Mouse (Mus musculus) spleen, adult 2 months (tissue): ENCODE data around the gene Sec14l2. TPM values are rescaled to one million over a fixed set of nuclear protein-coding genes. Genes with fewer than 3 reads are reported as not detected.
A peak's percentile ranks its signal among the peaks of the same experiment; 100 is the strongest.

Experiments used
- DNase-seq, 2 experiments: peaks; one replicate each; pipeline versions ENCODE4 v3.0.0 to v3.0.0-alpha.2; 2012 to 2021; ENCODE audit warnings: low spot score in 2 of 2, low read depth in 1 of 2
- H3K27ac ChIP-seq: fragments of 200-500 bp; 2 replicates; pipeline ENCODE4 v1.5.1; 2012; ENCODE audit warnings: low read length, inconsistent platforms; ENCODE audit not compliant: insufficient read depth
- H3K27me3 ChIP-seq: fragments of 200-500 bp; 2 replicates; pipeline ENCODE4 v1.6.1; 2012; ENCODE audit warnings: mild to moderate bottlenecking, moderate library complexity, low read length, inconsistent platforms; ENCODE audit not compliant: control insufficient read depth, insufficient read depth
- H3K36me3 ChIP-seq: fragments of 200-500 bp; 2 replicates; pipeline ENCODE4 v1.6.1; 2012; ENCODE audit warnings: mild to moderate bottlenecking, low read length, inconsistent platforms; ENCODE audit not compliant: control insufficient read depth, insufficient read depth
- H3K4me1 ChIP-seq: fragments of 200-500 bp; 2 replicates; pipeline ENCODE4 v1.6.1; 2011; ENCODE audit warnings: inconsistent platforms; ENCODE audit not compliant: control insufficient read depth, insufficient read depth, insufficient read length
- H3K4me3 ChIP-seq: fragments of 200-500 bp; 2 replicates; pipeline ENCODE4 v1.5.1; 2011; ENCODE audit warnings: mild to moderate bottlenecking, inconsistent platforms; ENCODE audit not compliant: insufficient read depth, insufficient read length; ENCODE audit errors: extremely low read depth
- CTCF ChIP-seq: fragments of 200-500 bp; IDR thresholded peaks from 2 replicates; pipeline ENCODE4 v1.5.1; 2011; ENCODE audit warnings: mild to moderate bottlenecking, inconsistent platforms; ENCODE audit not compliant: insufficient read depth, insufficient read length, insufficient replicate concordance; ENCODE audit errors: extremely low read depth
- POLR2A ChIP-seq: fragments of 200-500 bp; IDR thresholded peaks from 2 replicates; pipeline ENCODE4 v1.6.1; 2011; ENCODE audit warnings: low read depth, low read length, inconsistent platforms
- WGBS: fragments of 180-500 bp; shearing (Covaris S2); methylation state at CpG from one replicate; pipeline ENCODE4 v1.1.7; 2018; 5-methylcytosine and 5-hydroxymethylcytosine counted together
- polyA plus RNA-seq: library from polyadenylated mRNA; depleted of rRNA; stranded (reverse); fragments of >200 nt; gene quantifications from 2 replicates; pipeline ENCODE4 v1.2.3, GENCODE M21; 2012

Gene Sec14l2
- polyA plus RNA-seq, 1 experiment, result 1.9 TPM

DNA sequence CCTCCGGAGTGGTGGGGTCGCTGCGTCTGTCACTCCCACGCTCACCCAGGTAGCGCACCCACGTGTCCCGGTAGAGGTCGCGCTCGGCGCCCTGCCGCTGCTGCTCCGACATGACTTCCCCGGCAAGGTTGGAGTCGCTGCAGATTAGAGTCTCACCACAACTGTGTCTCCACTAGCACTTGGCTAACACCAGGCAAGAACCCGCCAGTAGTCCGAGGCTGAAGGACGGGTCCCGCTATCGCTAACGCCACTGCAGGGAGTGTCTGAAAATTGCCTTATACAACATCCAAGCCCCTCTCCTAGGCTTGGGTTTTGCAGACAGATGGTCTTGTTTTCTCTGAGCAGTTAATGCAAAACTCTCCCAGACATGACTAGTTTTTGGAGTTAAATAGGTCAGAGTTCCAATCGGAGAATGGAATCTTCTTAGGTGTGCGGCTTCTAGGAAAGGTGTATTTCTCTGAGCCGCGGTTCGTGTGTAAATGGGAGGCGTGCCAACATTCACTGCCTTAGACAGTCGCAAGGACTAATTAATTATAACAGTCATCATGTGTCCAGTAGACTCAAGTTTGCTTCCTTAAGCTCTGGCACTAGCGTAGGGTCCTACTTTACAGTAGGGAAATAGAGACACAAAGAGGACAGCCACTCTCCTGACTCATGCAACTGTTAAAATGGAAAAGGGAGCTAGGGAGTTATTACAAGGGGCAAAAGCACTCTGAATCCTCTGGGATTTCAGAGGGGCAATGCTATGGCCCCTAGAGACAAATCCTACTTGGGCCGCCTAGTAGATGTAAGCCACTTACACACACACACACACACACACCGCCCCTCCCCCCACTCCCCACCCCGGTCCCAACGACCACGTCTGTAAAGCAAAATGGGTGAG lies 27.8 kb downstream of the Sec14l2 start, which contains the start of gene Mtfp1:
Mtfp1 (minus strand) TSS at position 275 of the 883 bp plus-strand sequence.
- peak within 1 kb of the TSS; percentile 59 for H3K27ac ChIP-seq
- H3K36me3 ChIP-seq, result no peaks in the 10 kb centered on the region
- TF ChIP-seq POLR2A, result no peak
- TF ChIP-seq CTCF, result no peak
- peak within 1 kb of the TSS; percentile 75 for H3K4me3 ChIP-seq
- no peaks in the 10 kb centered on the region for H3K27me3 ChIP-seq
- peak in 1 of 2 experiments; percentile 57 for DNase-seq
- peaks cover 10% of the 10 kb centered on the region; the same call in 1 of the 2 replicates for H3K4me1 ChIP-seq
- WGBS, result 10% methylated on average over 34 of the region's 34 CpGs

DNA sequence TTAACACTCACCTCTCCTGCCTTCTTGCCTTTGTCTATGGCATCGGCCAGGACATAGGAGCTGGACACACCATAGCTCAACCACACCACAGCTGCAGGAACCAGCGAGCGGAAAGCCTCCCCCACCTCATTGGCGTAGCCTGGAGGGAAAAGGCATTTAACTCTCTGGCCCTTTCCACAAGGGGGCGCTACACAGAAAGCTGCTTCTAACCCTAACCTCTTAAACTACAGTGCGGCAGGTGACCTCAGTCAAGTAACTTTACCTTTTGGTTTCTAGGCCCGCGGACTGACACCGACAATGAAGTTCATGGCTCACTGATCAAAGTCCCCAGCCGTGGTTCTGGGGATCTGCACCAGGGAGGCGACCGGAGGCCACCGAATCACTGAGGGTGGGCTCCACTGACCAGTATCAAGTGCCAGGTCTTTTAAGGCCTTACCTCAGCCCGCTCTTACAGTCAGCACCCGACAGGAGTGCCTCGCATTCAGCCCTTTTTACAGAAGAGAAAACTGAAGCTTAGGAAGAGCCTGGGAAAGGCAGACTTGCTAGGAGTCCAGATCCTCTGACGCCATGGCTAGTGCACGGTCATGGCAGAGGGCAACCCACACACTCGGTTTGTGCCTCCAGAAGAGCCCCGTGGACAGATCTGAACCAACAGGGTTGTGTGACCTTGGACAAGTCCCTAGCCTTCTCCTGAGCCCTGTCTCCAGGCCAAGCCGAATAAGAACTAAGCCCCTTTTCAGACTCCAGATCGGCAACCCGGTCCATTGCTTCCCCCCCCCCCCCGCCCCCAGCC lies 28.6 kb downstream of the Sec14l2 start:
- TF ChIP-seq CTCF (peak; percentile 64; the same call in 1 of the 2 replicates), POLR2A (no peak)
- Histone ChIP-seq H3K27ac (no peak overlapping the region), H3K27me3 (no peaks in the 10 kb centered on the region), H3K4me3 (peak overlapping the region; percentile 75), H3K36me3 (no peaks in the 10 kb centered on the region), H3K4me1 (peaks cover 10% of the 10 kb centered on the region; the same call in 1 of the 2 replicates)
- WGBS, result 7% methylated on average over 23 of the region's 24 CpGs
- peak; percentile 66 to 67 for DNase-seq

DNA sequence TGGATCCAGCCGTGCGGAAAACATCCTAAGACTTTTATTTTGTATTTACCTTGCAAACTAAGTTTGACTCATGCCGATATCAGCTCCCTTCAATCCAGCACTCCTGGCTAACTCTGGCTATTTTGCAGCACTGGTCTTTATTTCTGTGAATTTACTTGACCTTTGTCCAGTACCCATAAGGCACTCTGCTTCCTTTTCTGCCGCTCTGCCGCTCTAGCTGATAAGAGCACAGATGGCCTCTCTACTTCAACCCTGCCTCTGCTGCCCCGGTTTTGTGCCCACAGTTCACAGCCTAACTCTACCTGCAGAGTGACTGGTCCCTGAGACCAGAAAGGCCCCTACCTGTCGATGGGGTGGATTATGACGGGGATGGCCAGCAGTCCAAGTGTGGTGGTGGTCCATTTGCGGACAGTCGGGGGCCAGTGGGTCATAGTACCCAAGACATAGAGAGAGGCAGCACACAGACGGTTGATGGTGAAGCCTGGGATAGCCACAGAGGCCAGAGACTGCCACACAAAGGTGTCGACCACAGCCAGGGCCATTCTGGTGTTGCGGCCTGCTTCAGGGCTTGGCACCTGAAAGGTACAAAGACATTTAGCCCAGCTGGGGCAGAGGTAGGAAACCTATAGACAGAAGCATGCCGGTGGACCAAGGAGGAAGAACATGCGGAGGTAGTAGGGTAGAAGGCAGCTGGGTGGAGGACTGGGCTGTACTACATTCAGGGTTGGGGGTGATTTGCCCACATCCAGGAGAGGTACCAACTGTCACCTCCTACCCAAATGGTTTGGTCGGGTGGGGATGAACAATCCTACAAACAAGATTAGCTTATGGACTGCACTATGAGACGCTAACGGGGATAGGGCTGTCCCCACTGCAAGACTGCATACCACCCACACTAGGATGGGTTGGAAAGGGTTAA lies 29.5 kb downstream of the Sec14l2 start:
- 83% methylated on average over 18 of the region's 18 CpGs for WGBS
- TF ChIP-seq POLR2A (no peak), CTCF (no peak)
- H3K27me3 ChIP-seq, result no peaks in the 10 kb centered on the region
- no peak for DNase-seq
- no peak overlapping the region for H3K27ac ChIP-seq
- peaks cover 10% of the 10 kb centered on the region; the same call in 1 of the 2 replicates for H3K4me1 ChIP-seq
- no peak overlapping the region for H3K4me3 ChIP-seq
- H3K36me3 ChIP-seq, result no peaks in the 10 kb centered on the region

DNA sequence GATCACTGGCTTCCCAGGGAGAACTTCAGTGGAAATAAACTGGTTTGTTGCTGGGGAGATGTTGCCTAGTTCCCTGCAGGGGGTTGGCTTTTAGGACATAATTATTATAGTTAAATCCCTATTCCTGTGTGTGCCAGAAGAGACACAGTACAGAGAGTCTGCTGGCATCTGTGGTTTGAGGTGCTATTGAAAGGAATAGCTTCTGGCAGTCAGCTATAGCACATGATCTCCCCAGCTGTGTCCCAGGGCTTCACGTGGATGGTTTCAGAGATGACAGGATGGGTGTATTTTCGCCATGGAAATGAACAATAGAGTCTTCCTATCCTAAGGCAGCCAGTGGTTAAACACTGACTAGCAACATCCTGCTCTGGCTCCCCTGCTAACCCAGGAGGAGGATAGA lies 35.9 kb downstream of the Sec14l2 start:
- Histone ChIP-seq H3K27ac (no peak overlapping the region), H3K4me1 (no peaks in the 10 kb centered on the region), H3K4me3 (no peak overlapping the region), H3K27me3 (no peaks in the 10 kb centered on the region), H3K36me3 (no peaks in the 10 kb centered on the region)
- 59% methylated on average over 2 of the region's 2 CpGs for WGBS
- TF ChIP-seq CTCF, result no peak
- TF ChIP-seq POLR2A, result no peak
- no peak for DNase-seq

DNA sequence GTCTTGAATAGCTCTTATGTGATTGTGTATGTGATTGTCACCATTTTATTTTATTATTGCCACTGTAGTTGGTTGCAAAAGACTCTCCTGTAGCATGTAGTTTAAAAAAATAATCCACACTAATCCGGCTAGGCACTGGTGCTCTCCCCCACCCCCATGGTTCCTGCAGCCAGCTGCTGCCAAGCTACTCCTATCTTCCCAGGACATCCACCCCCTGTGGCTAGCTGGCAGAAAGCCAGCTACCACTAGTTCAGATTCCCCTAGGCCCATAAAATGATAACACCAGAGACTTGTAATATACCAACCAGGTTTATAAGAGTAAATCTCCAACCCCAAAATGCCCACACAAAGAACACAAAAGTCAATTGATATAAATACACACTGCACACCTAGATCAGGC lies 37.0 kb downstream of the Sec14l2 start:
- Histone ChIP-seq H3K4me3 (no peak overlapping the region), H3K4me1 (no peaks in the 10 kb centered on the region), H3K27ac (no peak overlapping the region), H3K27me3 (no peaks in the 10 kb centered on the region), H3K36me3 (no peaks in the 10 kb centered on the region)
- TF ChIP-seq CTCF (no peak), POLR2A (no peak)
- WGBS, result 75% methylated on average over 1 of the region's 1 CpGs
- no peak for DNase-seq
